Mouse (Mus musculus): ENCODE results near the gene Tff2. TPM values are rescaled to one million over a fixed set of nuclear protein-coding genes. Genes with fewer than 3 reads are reported as not detected.
A peak's percentile ranks its signal among the peaks of the same experiment; 100 is the strongest.

Tff2 gene
- polyA plus RNA-seq, 1 experiment from 2014 or later: not detected

- no peaks in the 10 kb centered on the region for H3K36me3 ChIP-seq
- no peaks in the 10 kb centered on the region for H3K4me1 ChIP-seq
- peaks cover 10% of the 10 kb centered on the region; the same call in 1 of the 2 replicates for H3K27me3 ChIP-seq (ENCODE audit: low read depth, poor library complexity, severe bottlenecking)
- H3K4me3 ChIP-seq: no peak overlapping the region
- H3K9me3 ChIP-seq (replicated peaks): no peaks in the 10 kb centered on the region
- no peak overlapping the region for H3K27ac ChIP-seq
- 91% methylated on average over 12 of the region's 12 CpGs for WGBS
- no peak for DNase-seq (ENCODE audit: low spot score)
Measured at GRCm38 (mm10) chr17:31162607-31163006, 18.5 kb upstream of the Tff2 start.

- Histone ChIP-seq H3K4me3 (no peak overlapping the region), H3K9me3 (replicated peaks) (no peaks in the 10 kb centered on the region), H3K36me3 (no peaks in the 10 kb centered on the region), H3K4me1 (no peaks in the 10 kb centered on the region), H3K27me3 (ENCODE audit: low read depth, poor library complexity, severe bottlenecking) (no peaks in the 10 kb centered on the region), H3K27ac (no peak overlapping the region)
- DNase-seq (ENCODE audit: low spot score): no peak
- WGBS: 88% methylated on average over 4 of the region's 4 CpGs
Measured at GRCm38 (mm10) chr17:31160291-31160690, 16.2 kb upstream of the Tff2 start.

- Histone ChIP-seq H3K4me1 (no peaks in the 10 kb centered on the region), H3K27me3 (ENCODE audit: low read depth, poor library complexity, severe bottlenecking) (no peaks in the 10 kb centered on the region), H3K27ac (no peak overlapping the region), H3K9me3 (replicated peaks) (no peaks in the 10 kb centered on the region), H3K36me3 (no peaks in the 10 kb centered on the region), H3K4me3 (no peak overlapping the region)
- DNase-seq (ENCODE audit: low spot score): no peak
- 73% methylated on average over 6 of the region's 6 CpGs for WGBS
Measured at GRCm38 (mm10) chr17:31157921-31158320, 13.8 kb upstream of the Tff2 start.

- no peak for DNase-seq (ENCODE audit: low spot score)
- no peak overlapping the region for H3K4me3 ChIP-seq
- H3K27ac ChIP-seq: no peak overlapping the region
- H3K9me3 ChIP-seq (replicated peaks): no peaks in the 10 kb centered on the region
- H3K4me1 ChIP-seq: no peaks in the 10 kb centered on the region
- 87% methylated on average over 8 of the region's 8 CpGs for WGBS
- no peaks in the 10 kb centered on the region for H3K36me3 ChIP-seq
- no peaks in the 10 kb centered on the region for H3K27me3 ChIP-seq (ENCODE audit: low read depth, poor library complexity, severe bottlenecking)
Measured at GRCm38 (mm10) chr17:31153785-31154184, 9.7 kb upstream of the Tff2 start.

- no peaks in the 10 kb centered on the region for H3K27me3 ChIP-seq (ENCODE audit: low read depth, poor library complexity, severe bottlenecking)
- no peak for DNase-seq (ENCODE audit: low spot score)
- H3K4me3 ChIP-seq: no peak overlapping the region
- H3K9me3 ChIP-seq (replicated peaks): no peaks in the 10 kb centered on the region
- no peaks in the 10 kb centered on the region for H3K36me3 ChIP-seq
- H3K4me1 ChIP-seq: no peaks in the 10 kb centered on the region
- 83% methylated on average over 9 of the region's 9 CpGs for WGBS
- no peak overlapping the region for H3K27ac ChIP-seq
Measured at GRCm38 (mm10) chr17:31152966-31153499, 9.0 kb upstream of the Tff2 start.

GRCm38 (mm10) chr17:31152512-31152911, 8.4 kb upstream of the Tff2 start:
- WGBS: 72% methylated on average over 5 of the region's 5 CpGs
- no peaks in the 10 kb centered on the region for H3K9me3 ChIP-seq (replicated peaks)
- DNase-seq (ENCODE audit: low spot score): no peak

GRCm38 (mm10) chr17:31145998-31146397, 1.9 kb upstream of the Tff2 start:
- 84% methylated on average over 9 of the region's 9 CpGs for WGBS
- Histone ChIP-seq H3K4me3 (no peak overlapping the region), H3K4me1 (no peaks in the 10 kb centered on the region), H3K27me3 (ENCODE audit: low read depth, poor library complexity, severe bottlenecking) (no peaks in the 10 kb centered on the region), H3K36me3 (no peaks in the 10 kb centered on the region), H3K9me3 (replicated peaks) (no peaks in the 10 kb centered on the region), H3K27ac (no peak overlapping the region)
- no peak for DNase-seq (ENCODE audit: low spot score)

More at GRCm38 (mm10) chr17:31152512-31152911, 8.4 kb upstream of the Tff2 start:
- Histone ChIP-seq H3K36me3 (no peaks in the 10 kb centered on the region), H3K4me1 (no peaks in the 10 kb centered on the region), H3K27me3 (ENCODE audit: low read depth, poor library complexity, severe bottlenecking) (no peaks in the 10 kb centered on the region), H3K27ac (no peak overlapping the region), H3K4me3 (no peak overlapping the region)

GRCm38 (mm10) chr17:31142116-31142515, 2.0 kb downstream of the Tff2 start:
- Histone ChIP-seq H3K9me3 (replicated peaks) (no peaks in the 10 kb centered on the region), H3K4me3 (no peak overlapping the region), H3K27me3 (ENCODE audit: low read depth, poor library complexity, severe bottlenecking) (no peaks in the 10 kb centered on the region), H3K4me1 (no peaks in the 10 kb centered on the region), H3K36me3 (no peaks in the 10 kb centered on the region), H3K27ac (no peak overlapping the region)
- WGBS: 90% methylated on average over 7 of the region's 7 CpGs
- no peak for DNase-seq (ENCODE audit: low spot score)

GRCm38 (mm10) chr17:31138398-31138797, 5.7 kb downstream of the Tff2 start:
- H3K27ac ChIP-seq: no peak overlapping the region
- peak; percentile 71 for DNase-seq (ENCODE audit: low spot score)
- H3K9me3 ChIP-seq (replicated peaks): no peaks in the 10 kb centered on the region
- 0 out of 2 replicates have a peak, but pooled peaks cover 6% of the 10 kb centered on the region for H3K4me1 ChIP-seq
- WGBS: 21% methylated on average over 5 of the region's 5 CpGs
- H3K36me3 ChIP-seq: no peaks in the 10 kb centered on the region
- H3K4me3 ChIP-seq: no peak overlapping the region
- no peaks in the 10 kb centered on the region for H3K27me3 ChIP-seq (ENCODE audit: low read depth, poor library complexity, severe bottlenecking)

GRCm38 (mm10) chr17:31136821-31137220, 7.3 kb downstream of the Tff2 start:
- H3K4me1 ChIP-seq: 0 out of 2 replicates have a peak, but pooled peaks cover 6% of the 10 kb centered on the region
- H3K36me3 ChIP-seq: no peaks in the 10 kb centered on the region
- H3K9me3 ChIP-seq (replicated peaks): no peaks in the 10 kb centered on the region
- no peak overlapping the region for H3K27ac ChIP-seq
- no peak overlapping the region for H3K4me3 ChIP-seq
- no peak for DNase-seq (ENCODE audit: low spot score)
- no peaks in the 10 kb centered on the region for H3K27me3 ChIP-seq (ENCODE audit: low read depth, poor library complexity, severe bottlenecking)
- 88% methylated on average over 1 of the region's 1 CpGs for WGBS

GRCm38 (mm10) chr17:31136291-31136690, 7.8 kb downstream of the Tff2 start:
- Histone ChIP-seq H3K27me3 (ENCODE audit: low read depth, poor library complexity, severe bottlenecking) (no peaks in the 10 kb centered on the region), H3K9me3 (replicated peaks) (no peaks in the 10 kb centered on the region), H3K36me3 (no peaks in the 10 kb centered on the region), H3K4me1 (0 out of 2 replicates have a peak, but pooled peaks cover 6% of the 10 kb centered on the region), H3K4me3 (no peak overlapping the region), H3K27ac (no peak overlapping the region)
- no peak for DNase-seq (ENCODE audit: low spot score)
- WGBS: 42% methylated on average over 3 of the region's 3 CpGs

- no peak for DNase-seq (ENCODE audit: low spot score)
- Histone ChIP-seq H3K9me3 (replicated peaks) (no peaks in the 10 kb centered on the region), H3K36me3 (no peaks in the 10 kb centered on the region), H3K4me3 (no peak overlapping the region), H3K27me3 (ENCODE audit: low read depth, poor library complexity, severe bottlenecking) (no peaks in the 10 kb centered on the region), H3K27ac (no peak overlapping the region), H3K4me1 (0 out of 2 replicates have a peak, but pooled peaks cover 6% of the 10 kb centered on the region)
- WGBS: 68% methylated on average over 6 of the region's 6 CpGs
Measured at GRCm38 (mm10) chr17:31134913-31135312, 9.2 kb downstream of the Tff2 start.

GRCm38 (mm10) chr17:31133776-31134175, 10.3 kb downstream of the Tff2 start:
- Histone ChIP-seq H3K27me3 (ENCODE audit: low read depth, poor library complexity, severe bottlenecking) (no peaks in the 10 kb centered on the region), H3K4me1 (peaks cover 17% of the 10 kb centered on the region), H3K9me3 (replicated peaks) (no peaks in the 10 kb centered on the region), H3K27ac (no peak overlapping the region), H3K4me3 (no peak overlapping the region), H3K36me3 (no peaks in the 10 kb centered on the region)
- 75% methylated on average over 15 of the region's 15 CpGs for WGBS
- DNase-seq (ENCODE audit: low spot score): no peak

GRCm38 (mm10) chr17:31131269-31131821, 12.7 kb downstream of the Tff2 start:
- H3K27me3 ChIP-seq (ENCODE audit: low read depth, poor library complexity, severe bottlenecking): no peaks in the 10 kb centered on the region
- no peak for DNase-seq (ENCODE audit: low spot score)
- H3K27ac ChIP-seq: no peak overlapping the region
- no peaks in the 10 kb centered on the region for H3K9me3 ChIP-seq (replicated peaks)
- WGBS: 85% methylated on average over 10 of the region's 10 CpGs
- H3K4me1 ChIP-seq: peaks cover 15% of the 10 kb centered on the region
- no peak overlapping the region for H3K4me3 ChIP-seq
- no peaks in the 10 kb centered on the region for H3K36me3 ChIP-seq
